Mouse (Mus musculus): ENCODE results near the gene Strip2. TPM values are rescaled to one million over a fixed set of nuclear protein-coding genes. Genes with fewer than 3 reads are reported as not detected.

Strip2 gene
- total and polyA plus RNA-seq, 3 experiments = 0.42 to 1.4 (median 1.3) TPM

- dilution Hi-C loops (cut with MboI; ENCODE audit: extremely low pct_ligation_motif_present, extremely low pct_unique_long_range_greater_than_20kb, low sequenced_read_pairs) (no loop called here), in situ Hi-C loops (cut with MboI; ENCODE audit: low pct_ligation_motif_present, low pct_unique_long_range_greater_than_20kb, low sequenced_read_pairs) (no loop called here)
- DNase-seq (ENCODE audit: extremely low read depth) = no peak
- peaks cover 0 to 21% of the 10 kb centered on the region in 2 experiments; a peak in 2 of 4 replicates for H3K4me1 ChIP-seq (ENCODE audit: control insufficient read depth in 1 of 2, insufficient read depth in 2 of 2)
- TF ChIP-seq SIN3A (IDR thresholded peaks at IDR 0.05; ENCODE audit: low read length) = no peak
- TF ChIP-seq POLR2A (IDR thresholded peaks at IDR 0.05; ENCODE audit: low read depth, low read length) = no peak
- TF ChIP-seq JUN (IDR thresholded peaks at IDR 0.05; ENCODE audit: insufficient read depth, low read depth, low read length) = no peak
- no peak for TF ChIP-seq TBP (conservative IDR thresholded peaks at IDR 0.05; ENCODE audit: low read depth, low read length)
- TF ChIP-seq KAT2A (IDR thresholded peaks at IDR 0.05; ENCODE audit: insufficient replicate concordance, low read length) = no peak
- no peak for TF ChIP-seq MAZ (IDR thresholded peaks at IDR 0.05; ENCODE audit: low read depth, low read length)
- TF ChIP-seq GABPA (IDR thresholded peaks at IDR 0.05; ENCODE audit: insufficient replicate concordance, low read depth, low read length) = no peak
- no peak for TF ChIP-seq NRF1 (IDR thresholded peaks at IDR 0.05; ENCODE audit: low read depth, low read length)
- no peak for TF ChIP-seq MEF2A (IDR thresholded peaks at IDR 0.05; ENCODE audit: borderline replicate concordance, low read depth, low read length)
- TF ChIP-seq ELF1 (IDR thresholded peaks at IDR 0.05; ENCODE audit: low read depth, low read length) = no peak
- no peak for TF ChIP-seq TCF12 (IDR thresholded peaks at IDR 0.05; ENCODE audit: low read depth, low read length)
- TF ChIP-seq ZC3H11A (IDR thresholded peaks at IDR 0.05; ENCODE audit: low read depth, low read length) = no peak
- TF ChIP-seq ZMIZ1 (IDR thresholded peaks at IDR 0.05; ENCODE audit: low read depth, low read length) = no peak
- no peak for TF ChIP-seq ZKSCAN1 (IDR thresholded peaks at IDR 0.05; ENCODE audit: borderline replicate concordance, low read depth, low read length)
- no peak for TF ChIP-seq ZNF384 (IDR thresholded peaks at IDR 0.05; ENCODE audit: low read depth, low read length)
- TF ChIP-seq IRF4 (IDR thresholded peaks at IDR 0.05; ENCODE audit: low read depth, low read length) = no peak
- no peak for TF ChIP-seq SMC3 (IDR thresholded peaks at IDR 0.05; ENCODE audit: low read depth, low read length)
- no peak for TF ChIP-seq BHLHE40 (IDR thresholded peaks at IDR 0.05; ENCODE audit: low read depth, low read length)
- no peaks in the 10 kb centered on the region for H3K9me3 ChIP-seq (replicated peaks; ENCODE audit: low read length)
- H3K9ac ChIP-seq (ENCODE audit: insufficient read depth, low read depth) = no peak overlapping the region
- no peak overlapping the region for H3K27ac ChIP-seq (ENCODE audit: insufficient read depth, low read depth)
- H3K79me2 ChIP-seq (replicated peaks; ENCODE audit: control insufficient read depth, extremely low read depth, insufficient read depth, poor library complexity, severe bottlenecking) = no peaks in the 10 kb centered on the region
- H3K4me2 ChIP-seq (ENCODE audit: insufficient read depth, low read depth, poor library complexity, severe bottlenecking) = no peak overlapping the region
- H3K36me3 ChIP-seq (replicated peaks in 1 of 2; ENCODE audit: control insufficient read depth in 1 of 2, insufficient read depth in 1 of 2, low read length in 1 of 2) = peaks cover 20 to 90% of the 10 kb centered on the region in 2 experiments
- H3K27me3 ChIP-seq (replicated peaks) = no peaks in the 10 kb centered on the region
- no peak overlapping the region for H3K4me3 ChIP-seq (replicated peaks in 1 of 3; ENCODE audit: low read depth in 2 of 3, low read length in 2 of 3, poor library complexity in 1 of 3)
These were observed 41.2 kb upstream of the Strip2 start for GRCm38 (mm10) chr6:29875576-29875975.

GRCm38 (mm10) chr6:29876782-29877181 lies 40.0 kb upstream of the Strip2 start:
- Histone ChIP-seq H3K4me2 (ENCODE audit: insufficient read depth, low read depth, poor library complexity, severe bottlenecking) (no peak overlapping the region), H3K27me3 (replicated peaks) (no peaks in the 10 kb centered on the region), H3K9ac (ENCODE audit: insufficient read depth, low read depth) (no peak overlapping the region), H3K4me3 (replicated peaks in 1 of 3; ENCODE audit: low read depth in 2 of 3, low read length in 2 of 3, poor library complexity in 1 of 3) (no peak overlapping the region), H3K27ac (ENCODE audit: insufficient read depth, low read depth) (no peak overlapping the region), H3K79me2 (replicated peaks; ENCODE audit: control insufficient read depth, extremely low read depth, insufficient read depth, poor library complexity, severe bottlenecking) (no peaks in the 10 kb centered on the region), H3K4me1 (ENCODE audit: control insufficient read depth in 1 of 2, insufficient read depth in 2 of 2) (peaks cover 0 to 31% of the 10 kb centered on the region in 2 experiments; a peak in 2 of 4 replicates), H3K36me3 (replicated peaks in 1 of 2; ENCODE audit: control insufficient read depth in 1 of 2, insufficient read depth in 1 of 2, low read length in 1 of 2) (peaks cover 14 to 87% of the 10 kb centered on the region in 2 experiments), H3K9me3 (replicated peaks; ENCODE audit: low read length) (no peaks in the 10 kb centered on the region)
- in situ Hi-C loops (cut with MboI; ENCODE audit: low pct_ligation_motif_present, low pct_unique_long_range_greater_than_20kb, low sequenced_read_pairs) = no loop called here
- DNase-seq (ENCODE audit: extremely low read depth) = no peak
- dilution Hi-C loops (cut with MboI; ENCODE audit: extremely low pct_ligation_motif_present, extremely low pct_unique_long_range_greater_than_20kb, low sequenced_read_pairs) = no loop called here
- TF ChIP-seq ZC3H11A (IDR thresholded peaks at IDR 0.05; ENCODE audit: low read depth, low read length) (no peak), CHD1 (IDR thresholded peaks at IDR 0.05; ENCODE audit: low read depth, low read length) (no peak)
